Mouse (Mus musculus) ES-Bruce4 (cell line): ENCODE results near the gene C1qtnf6.

Experiments
- CTCF ChIP-seq: IDR thresholded peaks from one replicate; pipeline ENCODE4 v1.8.1; 2011; ENCODE audit warnings: low read depth, low read length
- POLR2A ChIP-seq: IDR thresholded peaks from one replicate; pipeline ENCODE4 v1.8.1; 2011; ENCODE audit warnings: low read length; ENCODE audit not compliant: insufficient read depth

- TF ChIP-seq CTCF (no peak), POLR2A (no peak)
Measured at GRCm38 (mm10) chr15:78530671-78531450, at the start of gene C1qtnf6.
